Mouse (Mus musculus): Measurements from ENCODE around the gene Lyz1. TPM values are rescaled to one million over a fixed set of nuclear protein-coding genes. Genes with fewer than 3 reads are reported as not detected.

Gene Lyz1
- total RNA-seq, 1 experiment from 2014 or later: 7.3 TPM

Other genes starting within 250 kb of the Lyz1 start
- not detected in 2 replicates for gene Lrrc10, start 247.5 kb downstream of the Lyz1 start, total RNA-seq (2021)
- 224 and 240 TPM in 2 replicates for gene Cct2, start 229.1 kb downstream of the Lyz1 start, total RNA-seq (2021)
- 26.4 and 30.9 TPM in 2 replicates for gene Frs2, start 144.3 kb downstream of the Lyz1 start, total RNA-seq (2021)
- gene Yeats4, start 68.4 kb downstream of the Lyz1 start, total RNA-seq (2021): 44.3 and 44.6 TPM in 2 replicates
- not detected in 2 replicates for gene 9530003J23Rik, start 54.2 kb downstream of the Lyz1 start, total RNA-seq (2021)
- 66.2 and 195 TPM in 2 replicates for gene Lyz2, start 10.5 kb downstream of the Lyz1 start, total RNA-seq (2021)
- gene Cpsf6, start 87.1 kb upstream of the Lyz1 start, total RNA-seq (2021): 76.0 and 87.9 TPM in 2 replicates

Measured in adrenal gland, postnatal 14 days (tissue).